Mouse (Mus musculus): ENCODE data around the gene Slc9a4. TPM values are rescaled to one million over a fixed set of nuclear protein-coding genes. Genes with fewer than 3 reads are reported as not detected.

Slc9a4 gene
- polyA plus RNA-seq, 1 experiment from 2014 or later: not detected

Other genes with a start within 250 kb of the Slc9a4 start
- gene Il1rl1, start 150.5 kb upstream of the Slc9a4 start, polyA plus RNA-seq (2014; fragmentation: Nextera tagmentation; extraction: Ambion mirVana): 1.7 and 2.3 TPM in 2 replicates
- 0.10 TPM in 1 of 2 replicates, not detected in the other for gene Il18r1, start 114.5 kb upstream of the Slc9a4 start, polyA plus RNA-seq (2014; fragmentation: Nextera tagmentation; extraction: Ambion mirVana)
- gene Il18rap, start 64.7 kb upstream of the Slc9a4 start, polyA plus RNA-seq (2014; fragmentation: Nextera tagmentation; extraction: Ambion mirVana): 0.69 and 1.2 TPM in 2 replicates
- not detected in 2 replicates for gene Slc9a2, start 100.5 kb downstream of the Slc9a4 start, polyA plus RNA-seq (2014; fragmentation: Nextera tagmentation; extraction: Ambion mirVana)
- gene Mfsd9, start 210.6 kb downstream of the Slc9a4 start, polyA plus RNA-seq (2014; fragmentation: Nextera tagmentation; extraction: Ambion mirVana): 1.9 and 2.1 TPM in 2 replicates
- gene Tmem182, start 225.5 kb downstream of the Slc9a4 start, polyA plus RNA-seq (2014; fragmentation: Nextera tagmentation; extraction: Ambion mirVana): 0.22 TPM in 1 of 2 replicates, not detected in the other

Data from liver, embryonic 11.5 days (tissue).